ENCODE assay signal across 17 mouse cellular contexts in the genomic region with DNA sequence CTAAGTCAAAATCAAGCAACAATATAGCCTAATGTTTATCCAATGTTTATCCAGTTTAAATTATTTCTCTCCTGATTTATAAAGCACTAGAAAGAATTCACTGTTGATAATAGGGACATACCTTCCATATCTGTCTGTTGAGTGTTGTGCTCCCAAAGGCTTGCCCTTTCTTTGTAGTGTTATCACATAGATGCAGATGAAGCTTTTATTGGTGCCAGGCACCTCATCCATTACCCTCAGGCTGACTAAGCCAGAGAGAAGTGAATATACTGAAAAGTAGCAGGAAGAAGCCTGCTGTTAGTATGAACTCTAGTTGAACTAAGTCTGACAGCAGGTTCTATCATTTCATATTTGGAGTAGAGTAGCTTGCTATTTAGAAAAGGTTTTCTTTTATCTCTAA.
"Had no signal": no experiment of that assay in that cellular context is flagged by ENCODE, and none has a peak within 500 bp of the region (broad histone marks: within the 10 kb centered on the region; RNA-seq: fewer than 3 reads in every experiment).

No protein-coding gene starts in this region.

- H3K4me2 ChIP-seq: limb, embryonic 13.5 days; midbrain, embryonic 13.5 days had no signal

- H3K4me1 ChIP-seq: limb, embryonic 13.5 days; midbrain, embryonic 13.5 days had no signal

- H3K27ac ChIP-seq: hindbrain, postnatal 0 days; layer of hippocampus, adult 2 months; limb, embryonic 13.5 days; midbrain, embryonic 13.5 days; stomach, postnatal 0 days had no signal

- H3K27me3 ChIP-seq: limb, embryonic 13.5 days; megakaryocyte, embryonic 14.5 days; midbrain, embryonic 13.5 days had no signal

- H3K9ac ChIP-seq: limb, embryonic 13.5 days; midbrain, embryonic 13.5 days had no signal

- DNase-seq: kidney, adult 11 months; kidney, adult 9 months; kidney, postnatal 10 days; kidney, postnatal 4 days; left cerebral cortex, postnatal 4 days; lung, adult 18-20 months; lung, postnatal 4 days; right cerebral cortex, adult 18-20 months; right cerebral cortex, postnatal 25 days; thymus, postnatal 4 days had no signal

- ATAC-seq: hindbrain, postnatal 0 days; lung, postnatal 0 days; midbrain, embryonic 13.5 days had no signal

- H3K4me3 ChIP-seq: layer of hippocampus, adult 2 months; limb, embryonic 13.5 days; megakaryocyte, embryonic 14.5 days; midbrain, embryonic 13.5 days had no signal
